Mouse (Mus musculus): ENCODE measurements at regions not wholly inside any gene's neighbourhood (a gene's known extent, or its start where the extent isn't known, plus 50 kb on each side); places are given as distances from the start of the nearest gene placed in this dataset.

- no peaks in the 10 kb centered on the region for H3K9me3 ChIP-seq (replicated peaks; ENCODE audit: control insufficient read depth, low read length)
- H3K9ac ChIP-seq (ENCODE audit: low read depth, low read length) = no peak overlapping the region
- H3K4me1 ChIP-seq (ENCODE audit: control insufficient read depth, insufficient read depth, low read length) = no peaks in the 10 kb centered on the region
- no peak overlapping the region for H3K4me3 ChIP-seq (ENCODE audit: low read depth, low read length)
- H3K4me2 ChIP-seq = no peak overlapping the region
- 29% methylated on average over 7 of the region's 7 CpGs for WGBS (ENCODE audit: insufficient replicate concordance)
- H3K36me3 ChIP-seq (ENCODE audit: control insufficient read depth, insufficient read depth, low read length) = no peaks in the 10 kb centered on the region
- H3K27me3 ChIP-seq (ENCODE audit: control insufficient read depth, insufficient read depth, low read length) = no peaks in the 10 kb centered on the region
- H3K27ac ChIP-seq (ENCODE audit: low read depth, low read length) = no peak overlapping the region
- no peak; the same call in 1 of the 2 replicates for ATAC-seq (replicated peaks; ENCODE audit: insufficient number of reproducible peaks, low FRiP score, low TSS enrichment)
These were observed 59.6 kb upstream of the Efna5 start for GRCm38 (mm10) chr17:62940573-62941252.

- Histone ChIP-seq H3K4me3 (ENCODE audit: low read depth, low read length) (no peak overlapping the region), H3K36me3 (ENCODE audit: control insufficient read depth, insufficient read depth, low read length) (no peaks in the 10 kb centered on the region), H3K4me2 (0 out of 2 replicates have a peak overlapping the region, but pooled peaks have one; percentile 2), H3K4me1 (ENCODE audit: control insufficient read depth, insufficient read depth, low read length) (no peaks in the 10 kb centered on the region), H3K9ac (ENCODE audit: low read depth, low read length) (no peak overlapping the region), H3K27ac (ENCODE audit: low read depth, low read length) (no peak overlapping the region), H3K9me3 (replicated peaks; ENCODE audit: control insufficient read depth, low read length) (no peaks in the 10 kb centered on the region), H3K27me3 (ENCODE audit: control insufficient read depth, insufficient read depth, low read length) (no peaks in the 10 kb centered on the region)
- 25% methylated on average over 18 of the region's 18 CpGs for WGBS (ENCODE audit: insufficient replicate concordance)
- no peak for ATAC-seq (replicated peaks; ENCODE audit: insufficient number of reproducible peaks, low FRiP score, low TSS enrichment)
These were observed 58.9 kb upstream of the Efna5 start for GRCm38 (mm10) chr17:62939930-62940572.

GRCm38 (mm10) chr17:62939171-62939570 is 58.1 kb upstream of the Efna5 start:
- no peaks in the 10 kb centered on the region for H3K4me1 ChIP-seq (ENCODE audit: control insufficient read depth, insufficient read depth, low read length)
- no peak overlapping the region for H3K27ac ChIP-seq (ENCODE audit: low read depth, low read length)

More at GRCm38 (mm10) chr17:62939171-62939570, 58.1 kb upstream of the Efna5 start:
- H3K9me3 ChIP-seq (replicated peaks; ENCODE audit: control insufficient read depth, low read length) = no peaks in the 10 kb centered on the region
- H3K36me3 ChIP-seq (ENCODE audit: control insufficient read depth, insufficient read depth, low read length) = no peaks in the 10 kb centered on the region
- H3K9ac ChIP-seq (ENCODE audit: low read depth, low read length) = no peak overlapping the region
- no peaks in the 10 kb centered on the region for H3K27me3 ChIP-seq (ENCODE audit: control insufficient read depth, insufficient read depth, low read length)
- no peak for ATAC-seq (replicated peaks; ENCODE audit: insufficient number of reproducible peaks, low FRiP score, low TSS enrichment)
- no peak overlapping the region for H3K4me3 ChIP-seq (ENCODE audit: low read depth, low read length)
- 62% methylated on average over 4 of the region's 4 CpGs for WGBS (ENCODE audit: insufficient replicate concordance)
- no peak overlapping the region for H3K4me2 ChIP-seq

All from heart, embryonic 11.5 days (tissue).